Mouse (Mus musculus) lung, embryonic 14.5 days (tissue): ENCODE measurements around the gene Phf23. TPM values are rescaled to one million over a fixed set of nuclear protein-coding genes. Genes with fewer than 3 reads are reported as not detected.

Experiments
- ATAC-seq: fragments of 200-750 bp; cut with Nextera tagmentation; 2 replicates; pipeline ENCODE4 v1.8.0; 2017; ENCODE audit warnings: mild to moderate bottlenecking, moderate TSS enrichment, moderate library complexity; ENCODE audit not compliant: insufficient read depth
- DNase-seq: peaks from one replicate; pipeline ENCODE4 v3.0.0-alpha.2; 2015
- H3K27ac ChIP-seq: fragments of 300-500 bp; sonication (generic); 2 replicates; pipeline ENCODE4 v1.5.1; 2014; ENCODE audit warnings: low read depth, mild to moderate bottlenecking, moderate library complexity
- H3K27me3 ChIP-seq: fragments of 300-500 bp; sonication (generic); 2 replicates; pipeline ENCODE4 v1.6.1; 2014; ENCODE audit warnings: low read length, control low read depth; ENCODE audit not compliant: insufficient read depth
- H3K36me3 ChIP-seq: fragments of 300-500 bp; sonication (generic); 2 replicates; pipeline ENCODE4 v1.6.1; 2014; ENCODE audit warnings: control low read depth; ENCODE audit not compliant: insufficient read depth
- H3K4me1 ChIP-seq: fragments of 300-500 bp; sonication (generic); 2 replicates; pipeline ENCODE4 v1.6.1; 2014; ENCODE audit warnings: antibody characterized with exemption, control low read depth; ENCODE audit not compliant: insufficient read depth
- H3K4me2 ChIP-seq: fragments of 300-500 bp; sonication (generic); 2 replicates; pipeline ENCODE4 v1.6.1; 2014; ENCODE audit warnings: mild to moderate bottlenecking
- H3K4me3 ChIP-seq: fragments of 300-500 bp; sonication (generic); 2 replicates; pipeline ENCODE4 v1.5.1; 2014; ENCODE audit warnings: low read depth, low read length
- H3K9ac ChIP-seq: fragments of 300-500 bp; sonication (generic); 2 replicates; pipeline ENCODE4 v1.6.1; 2014
- H3K9me3 ChIP-seq: fragments of 300-500 bp; sonication (generic); 2 replicates; pipeline ENCODE4 v1.6.1; 2016; ENCODE audit warnings: low read depth, low read length, control low read depth
- CTCF ChIP-seq: IDR thresholded peaks from 2 replicates; pipeline ENCODE4 v1.5.1; 2016; ENCODE audit warnings: antibody characterized with exemption, low read depth
- WGBS: fragments of 180-500 bp; shearing (Covaris S2); extraction: QIAGEN DNeasy Blood & Tissue Kit; methylation state at CpG from one replicate; pipeline ENCODE4 v1.1.7; 2014; 5-methylcytosine and 5-hydroxymethylcytosine counted together
- polyA plus RNA-seq: library from polyadenylated mRNA; unstranded; fragments of >200 nt; fragmentation: Nextera tagmentation; extraction: Ambion mirVana; gene quantifications from 2 replicates; pipeline ENCODE4 v1.2.1, GENCODE M21; 2014

Gene Phf23
- polyA plus RNA-seq, 1 experiment from 2014 or later, result 41.1 TPM

- H3K4me1 ChIP-seq, result peaks cover 12% of the 10 kb centered on the region
- H3K27ac ChIP-seq, result no peak overlapping the region
- no peak overlapping the region for H3K9ac ChIP-seq
- peaks cover 44% of the 10 kb centered on the region for H3K36me3 ChIP-seq
- H3K9me3 ChIP-seq, result no peaks in the 10 kb centered on the region
- H3K27me3 ChIP-seq, result no peaks in the 10 kb centered on the region
- ATAC-seq (no peak), DNase-seq (no peak)
- peak overlapping the region; percentile 63 for H3K4me2 ChIP-seq
- TF ChIP-seq CTCF, result peak; percentile 27
- peak overlapping the region; percentile 98; the same call in 1 of the 2 replicates for H3K4me3 ChIP-seq
- 85% methylated on average over 11 of the region's 11 CpGs for WGBS
Measured at GRCm38 (mm10) chr11:69994401-69995090, 1.0 kb upstream of the Phf23 start.

- ATAC-seq, result peak; percentile 3
- no peaks in the 10 kb centered on the region for H3K27me3 ChIP-seq
- 1% methylated on average over 66 of the region's 66 CpGs for WGBS
- peaks cover 42% of the 10 kb centered on the region for H3K36me3 ChIP-seq
- peaks cover 9% of the 10 kb centered on the region for H3K4me1 ChIP-seq
- no peaks in the 10 kb centered on the region for H3K9me3 ChIP-seq
- peak overlapping the region; percentile 98 for H3K4me3 ChIP-seq
- DNase-seq, result peak; percentile 75
- peak overlapping the region; percentile 98 for H3K27ac ChIP-seq
- peak overlapping the region; percentile 63 for H3K4me2 ChIP-seq
- H3K9ac ChIP-seq, result peak overlapping the region; percentile 85
- no peak for TF ChIP-seq CTCF
Measured at GRCm38 (mm10) chr11:69996161-69997061, 834 bp downstream of the Phf23 start.

GRCm38 (mm10) chr11:69997070-69997509, 1.5 kb downstream of the Phf23 start:
- Histone ChIP-seq H3K36me3 (peaks cover 42% of the 10 kb centered on the region), H3K9ac (peak overlapping the region; percentile 85), H3K9me3 (no peaks in the 10 kb centered on the region), H3K27ac (peak overlapping the region; percentile 98), H3K4me3 (peak overlapping the region; percentile 98), H3K4me2 (peak overlapping the region; percentile 63), H3K27me3 (no peaks in the 10 kb centered on the region), H3K4me1 (peaks cover 15% of the 10 kb centered on the region)
- no peak for TF ChIP-seq CTCF
- ATAC-seq (peak; percentile 59), DNase-seq (peak; percentile 90)
- 1% methylated on average over 40 of the region's 44 CpGs for WGBS

GRCm38 (mm10) chr11:69998567-69999491, 3.3 kb downstream of the Phf23 start:
- Histone ChIP-seq H3K36me3 (peaks cover 35% of the 10 kb centered on the region), H3K27me3 (no peaks in the 10 kb centered on the region), H3K4me2 (no peak overlapping the region), H3K27ac (no peak overlapping the region), H3K4me1 (peaks cover 18% of the 10 kb centered on the region), H3K4me3 (no peak overlapping the region), H3K9me3 (no peaks in the 10 kb centered on the region), H3K9ac (no peak overlapping the region)
- ATAC-seq (no peak), DNase-seq (no peak)
- TF ChIP-seq CTCF, result peak; percentile 37
- 90% methylated on average over 27 of the region's 27 CpGs for WGBS

GRCm38 (mm10) chr11:69999666-70000065, 4.1 kb downstream of the Phf23 start:
- Histone ChIP-seq H3K27ac (peak overlapping the region; percentile 63; the same call in 1 of the 2 replicates), H3K36me3 (peaks cover 27% of the 10 kb centered on the region), H3K9ac (no peak overlapping the region), H3K27me3 (no peaks in the 10 kb centered on the region), H3K4me1 (peaks cover 18% of the 10 kb centered on the region), H3K9me3 (no peaks in the 10 kb centered on the region), H3K4me2 (peak overlapping the region; percentile 37; the same call in 1 of the 2 replicates), H3K4me3 (peak overlapping the region; percentile 67; the same call in 1 of the 2 replicates)
- ATAC-seq, result no peak
- WGBS, result 81% methylated on average over 8 of the region's 8 CpGs
- TF ChIP-seq CTCF, result no peak
- no peak for DNase-seq

- ATAC-seq, result peak; percentile 55
- under 1% methylated on average over 48 of the region's 48 CpGs for WGBS
- TF ChIP-seq CTCF, result no peak
Measured at GRCm38 (mm10) chr11:70000396-70000898, 4.9 kb downstream of the Phf23 start, which contains the start of gene Dvl2. TSS of gene Dvl2 (plus strand) at chr11:70000595.

More at GRCm38 (mm10) chr11:70000396-70000898, 4.9 kb downstream of the Phf23 start, which contains the start of gene Dvl2:
- H3K9ac ChIP-seq, result peak within 1 kb of the TSS; percentile 67
- no peaks in the 10 kb centered on the region for H3K27me3 ChIP-seq
- peaks cover 18% of the 10 kb centered on the region for H3K4me1 ChIP-seq
- peak within 1 kb of the TSS; percentile 67 for H3K4me3 ChIP-seq
- DNase-seq, result peak; percentile 97
- no peaks in the 10 kb centered on the region for H3K9me3 ChIP-seq
- peak within 1 kb of the TSS; percentile 90 for H3K27ac ChIP-seq
- peak within 1 kb of the TSS; percentile 76 for H3K4me2 ChIP-seq
- H3K36me3 ChIP-seq, result peaks cover 32% of the 10 kb centered on the region
